8 mouse cellular contexts compared by ENCODE assay signal in genomic region chr2:32317791-32318417, GRCm38 (mm10). TPM values are rescaled to one million over a fixed set of nuclear protein-coding genes. Genes with fewer than 3 reads are reported as not detected.
DNase-seq lines count a peak whose midpoint lies in the region; ATAC-seq lines count a peak whose summit lies in the region.

No protein-coding gene starts in this region.

- H3K4me3 ChIP-seq in heart, embryonic 16.5 days (ENCODE audit: low read length): peak overlapping the region; percentile 50
- H3K4me3 ChIP-seq in midbrain, embryonic 10.5 days: peak overlapping the region; percentile 47

- peaks cover 26% of the 10 kb centered on the region for H3K4me1 ChIP-seq in heart, embryonic 16.5 days (ENCODE audit: control insufficient read depth, insufficient read depth, low read length)
- peaks cover 68% of the 10 kb centered on the region for H3K4me1 ChIP-seq in midbrain, embryonic 10.5 days

- H3K36me3 ChIP-seq in heart, embryonic 16.5 days (ENCODE audit: control insufficient read depth, insufficient read depth): no peaks in the 10 kb centered on the region
- H3K36me3 ChIP-seq in midbrain, embryonic 10.5 days: 0 out of 2 replicates have a peak, but pooled peaks cover 5% of the 10 kb centered on the region

- WGBS in heart, embryonic 16.5 days: 10% methylated on average over 17 of the region's 19 CpGs
- 13% methylated on average over 19 of the region's 19 CpGs for WGBS in midbrain, embryonic 10.5 days

- H3K4me2 ChIP-seq in heart, embryonic 16.5 days (ENCODE audit: low read depth, low read length): peak overlapping the region; percentile 59

- peak overlapping the region; percentile 82 for H3K27ac ChIP-seq in heart, embryonic 16.5 days (ENCODE audit: low read length)
- peak overlapping the region; percentile 76 for H3K27ac ChIP-seq in midbrain, embryonic 10.5 days (replicated peaks)

- ATAC-seq in heart, embryonic 16.5 days (replicated peaks; ENCODE audit: extremely low read depth, insufficient read depth, low FRiP score): peak; percentile 84

- peak overlapping the region; percentile 74 for H3K9ac ChIP-seq in heart, embryonic 16.5 days (ENCODE audit: low read length)

- peak; percentile 28 for DNase-seq in adrenal gland, adult 2 months
- DNase-seq in adrenal gland, adult 18-20 months (ENCODE audit: low spot score in 2 of 2): no peak
- DNase-seq in fibroblast of lung, adult 2 months (ENCODE audit: low read depth): peak; percentile 84
- DNase-seq in kidney, postnatal 36 days: peak; percentile 48 to 51
- peak; percentile 72 for DNase-seq in midbrain, embryonic 10.5 days (ENCODE audit: low spot score)
- peak; percentile 78 for DNase-seq in testis, postnatal 10 days (ENCODE audit: low spot score)
- no peak for DNase-seq in thymus, postnatal 10 days (ENCODE audit: low spot score in 2 of 2)

- peaks cover 15% of the 10 kb centered on the region for H3K27me3 ChIP-seq in heart, embryonic 16.5 days (ENCODE audit: control insufficient read depth, insufficient read depth, low read length)
- H3K27me3 ChIP-seq in midbrain, embryonic 10.5 days (ENCODE audit: low read depth, poor library complexity, severe bottlenecking): peaks cover 69% of the 10 kb centered on the region

- no peaks in the 10 kb centered on the region for H3K9me3 ChIP-seq in heart, embryonic 16.5 days (replicated peaks; ENCODE audit: control insufficient read depth, low read length)
- H3K9me3 ChIP-seq in midbrain, embryonic 10.5 days (replicated peaks): no peaks in the 10 kb centered on the region

RNA-seq across cellular contexts. Expression of gene Swi5, which starts 30.0 kb away (rescaled TPM):
- 100 to 1,000 TPM; 324 to 358 TPM for total RNA-seq in adrenal gland, adult 2 months (2021)
- polyA plus RNA-seq in adrenal gland, adult 2 months (2012; rRNA removed): 317 and 318 TPM in 2 replicates
- 100 to 1,000 TPM; 291 to 303 TPM for total RNA-seq in adrenal gland, adult 18-20 months (2021)
- polyA plus RNA-seq in heart, embryonic 16.5 days (2015; fragmentation: Nextera tagmentation; extraction: Ambion mirVana): 305 and 327 TPM in 2 replicates
- 536 and 538 TPM in 2 replicates for polyA plus RNA-seq in midbrain, embryonic 10.5 days (2016; fragmentation: Nextera tagmentation; extraction: Ambion mirVana)

RNA-seq across cellular contexts. Expression of gene Golga2, which starts 30.7 kb away (rescaled TPM):
- 10 to 100 TPM; 81.1 to 82.9 TPM for total RNA-seq in adrenal gland, adult 2 months (2021)
- 25.8 and 31.5 TPM in 2 replicates for polyA plus RNA-seq in adrenal gland, adult 2 months (2012; rRNA removed)
- total RNA-seq in adrenal gland, adult 18-20 months (2021): 10 to 100 TPM; 70.5 to 75.4 TPM
- polyA plus RNA-seq in heart, embryonic 16.5 days (2015; fragmentation: Nextera tagmentation; extraction: Ambion mirVana): 27.4 and 28.1 TPM in 2 replicates
- polyA plus RNA-seq in midbrain, embryonic 10.5 days (2016; fragmentation: Nextera tagmentation; extraction: Ambion mirVana): 16.7 and 21.1 TPM in 2 replicates

RNA-seq across cellular contexts. Expression of gene Ciz1, which starts 34.2 kb away (rescaled TPM):
- total RNA-seq in adrenal gland, adult 2 months (2021): 10 to 100 TPM; 54.0 to 94.0 TPM
- polyA plus RNA-seq in adrenal gland, adult 2 months (2012; rRNA removed): 290 and 303 TPM in 2 replicates
- total RNA-seq in adrenal gland, adult 18-20 months (2021): 10 to 100 TPM; 62.6 to 69.6 TPM
- polyA plus RNA-seq in heart, embryonic 16.5 days (2015; fragmentation: Nextera tagmentation; extraction: Ambion mirVana): 36.7 and 38.4 TPM in 2 replicates
- polyA plus RNA-seq in midbrain, embryonic 10.5 days (2016; fragmentation: Nextera tagmentation; extraction: Ambion mirVana): 60.5 and 69.8 TPM in 2 replicates

RNA-seq across cellular contexts. Expression of gene Dnm1, which starts 35.2 kb away (rescaled TPM):
- 10 to 100 TPM; 15.8 to 22.5 TPM for total RNA-seq in adrenal gland, adult 2 months (2021)
- 114 and 144 TPM in 2 replicates for polyA plus RNA-seq in adrenal gland, adult 2 months (2012; rRNA removed)
- 10 to 100 TPM; 18.6 to 25.6 TPM for total RNA-seq in adrenal gland, adult 18-20 months (2021)
- 2.4 and 2.7 TPM in 2 replicates for polyA plus RNA-seq in heart, embryonic 16.5 days (2015; fragmentation: Nextera tagmentation; extraction: Ambion mirVana)
- 9.0 and 12.2 TPM in 2 replicates for polyA plus RNA-seq in midbrain, embryonic 10.5 days (2016; fragmentation: Nextera tagmentation; extraction: Ambion mirVana)

RNA-seq across cellular contexts. Expression of gene Uck1, which starts 57.9 kb away (rescaled TPM):
- total RNA-seq in adrenal gland, adult 2 months (2021): 100 to 1,000 TPM; 116 to 148 TPM
- 202 and 249 TPM in 2 replicates for polyA plus RNA-seq in adrenal gland, adult 2 months (2012; rRNA removed)
- 100 to 1,000 TPM; 125 to 144 TPM for total RNA-seq in adrenal gland, adult 18-20 months (2021)
- 45.7 TPM in 2 replicates for polyA plus RNA-seq in heart, embryonic 16.5 days (2015; fragmentation: Nextera tagmentation; extraction: Ambion mirVana)
- polyA plus RNA-seq in midbrain, embryonic 10.5 days (2016; fragmentation: Nextera tagmentation; extraction: Ambion mirVana): 91.4 and 91.7 TPM in 2 replicates

Comparison
In these comparisons a context has a peak if more than half of its experiments do, and no peak if none do; other contexts are left out.
1. DNase-seq: peak in adrenal gland, adult 2 months (single experiment), fibroblast of lung, adult 2 months (single experiment), kidney, postnatal 36 days (2 of 2), midbrain, embryonic 10.5 days (single experiment) and testis, postnatal 10 days (single experiment); none in adrenal gland, adult 18-20 months (0 of 2) and thymus, postnatal 10 days (0 of 2).